Mouse (Mus musculus): ENCODE measurements around the gene Gh. TPM values are rescaled to one million over a fixed set of nuclear protein-coding genes. Genes with fewer than 3 reads are reported as not detected.
A peak's percentile ranks its signal among the peaks of the same experiment; 100 is the strongest.

Gh gene
- polyA plus RNA-seq, 1 experiment from 2014 or later, result not detected

GRCm38 (mm10) chr11:106267871-106268270 is 33.8 kb downstream of the Gh start:
- 70% methylated on average over 5 of the region's 5 CpGs for WGBS
- peak overlapping the region; percentile 86 for H3K27ac ChIP-seq (ENCODE audit: low read length)

GRCm38 (mm10) chr11:106267311-106267852 is 34.3 kb downstream of the Gh start:
- ATAC-seq, result no peak

More at GRCm38 (mm10) chr11:106267871-106268270, 33.8 kb downstream of the Gh start:
- Histone ChIP-seq H3K9ac (ENCODE audit: low read depth, low read length) (peak overlapping the region; percentile 25; the same call in 1 of the 2 replicates), H3K27me3 (replicated peaks; ENCODE audit: control insufficient read depth, insufficient read depth, low read length) (no peaks in the 10 kb centered on the region), H3K4me3 (ENCODE audit: low read length) (no peak overlapping the region), H3K4me1 (ENCODE audit: control insufficient read depth, insufficient read depth, low read length) (peaks cover 36% of the 10 kb centered on the region), H3K36me3 (ENCODE audit: control insufficient read depth, insufficient read depth, low read length) (peaks cover 29% of the 10 kb centered on the region), H3K9me3 (ENCODE audit: control insufficient read depth, low read length) (no peaks in the 10 kb centered on the region), H3K4me2 (ENCODE audit: low read depth, low read length) (peak overlapping the region; percentile 32; the same call in 1 of the 2 replicates)
- ATAC-seq, result no peak

GRCm38 (mm10) chr11:106266431-106266830 is 35.2 kb downstream of the Gh start:
- no peak overlapping the region for H3K27ac ChIP-seq (ENCODE audit: low read length)
- H3K9me3 ChIP-seq (ENCODE audit: control insufficient read depth, low read length), result no peaks in the 10 kb centered on the region
- no peak overlapping the region for H3K4me2 ChIP-seq (ENCODE audit: low read depth, low read length)
- H3K4me1 ChIP-seq (ENCODE audit: control insufficient read depth, insufficient read depth, low read length), result peaks cover 34% of the 10 kb centered on the region
- no peak for ATAC-seq
- H3K27me3 ChIP-seq (replicated peaks; ENCODE audit: control insufficient read depth, insufficient read depth, low read length), result no peaks in the 10 kb centered on the region
- H3K36me3 ChIP-seq (ENCODE audit: control insufficient read depth, insufficient read depth, low read length), result peaks cover 43% of the 10 kb centered on the region
- WGBS, result 94% methylated on average over 10 of the region's 10 CpGs
- H3K4me3 ChIP-seq (ENCODE audit: low read length), result no peak overlapping the region
- no peak overlapping the region for H3K9ac ChIP-seq (ENCODE audit: low read depth, low read length)

More at GRCm38 (mm10) chr11:106267311-106267852, 34.3 kb downstream of the Gh start:
- H3K36me3 ChIP-seq (ENCODE audit: control insufficient read depth, insufficient read depth, low read length), result peaks cover 34% of the 10 kb centered on the region
- no peak overlapping the region for H3K9ac ChIP-seq (ENCODE audit: low read depth, low read length)
- peaks cover 36% of the 10 kb centered on the region for H3K4me1 ChIP-seq (ENCODE audit: control insufficient read depth, insufficient read depth, low read length)
- 65% methylated on average over 15 of the region's 15 CpGs for WGBS
- H3K9me3 ChIP-seq (ENCODE audit: control insufficient read depth, low read length), result no peaks in the 10 kb centered on the region
- no peaks in the 10 kb centered on the region for H3K27me3 ChIP-seq (replicated peaks; ENCODE audit: control insufficient read depth, insufficient read depth, low read length)
- H3K4me2 ChIP-seq (ENCODE audit: low read depth, low read length), result no peak overlapping the region
- no peak overlapping the region for H3K4me3 ChIP-seq (ENCODE audit: low read length)
- no peak overlapping the region for H3K27ac ChIP-seq (ENCODE audit: low read length)

- ATAC-seq, result no peak
These were observed 36.1 kb downstream of the Gh start for GRCm38 (mm10) chr11:106265570-106265969.

GRCm38 (mm10) chr11:106264988-106265387 is 36.7 kb downstream of the Gh start:
- Histone ChIP-seq H3K27me3 (replicated peaks; ENCODE audit: control insufficient read depth, insufficient read depth, low read length) (no peaks in the 10 kb centered on the region), H3K9ac (ENCODE audit: low read depth, low read length) (no peak overlapping the region), H3K9me3 (ENCODE audit: control insufficient read depth, low read length) (no peaks in the 10 kb centered on the region), H3K4me1 (ENCODE audit: control insufficient read depth, insufficient read depth, low read length) (peaks cover 22% of the 10 kb centered on the region), H3K4me2 (ENCODE audit: low read depth, low read length) (no peak overlapping the region), H3K27ac (ENCODE audit: low read length) (no peak overlapping the region), H3K36me3 (ENCODE audit: control insufficient read depth, insufficient read depth, low read length) (peaks cover 43% of the 10 kb centered on the region), H3K4me3 (ENCODE audit: low read length) (no peak overlapping the region)
- WGBS, result 89% methylated on average over 15 of the region's 15 CpGs
- ATAC-seq, result no peak

More at GRCm38 (mm10) chr11:106265570-106265969, 36.1 kb downstream of the Gh start:
- peaks cover 43% of the 10 kb centered on the region for H3K36me3 ChIP-seq (ENCODE audit: control insufficient read depth, insufficient read depth, low read length)
- no peak overlapping the region for H3K4me2 ChIP-seq (ENCODE audit: low read depth, low read length)
- H3K27ac ChIP-seq (ENCODE audit: low read length), result no peak overlapping the region
- H3K9me3 ChIP-seq (ENCODE audit: control insufficient read depth, low read length), result no peaks in the 10 kb centered on the region
- H3K4me1 ChIP-seq (ENCODE audit: control insufficient read depth, insufficient read depth, low read length), result peaks cover 28% of the 10 kb centered on the region
- H3K4me3 ChIP-seq (ENCODE audit: low read length), result no peak overlapping the region
- H3K27me3 ChIP-seq (replicated peaks; ENCODE audit: control insufficient read depth, insufficient read depth, low read length), result no peaks in the 10 kb centered on the region
- H3K9ac ChIP-seq (ENCODE audit: low read depth, low read length), result no peak overlapping the region
- WGBS, result 86% methylated on average over 4 of the region's 4 CpGs

- H3K36me3 ChIP-seq (ENCODE audit: control insufficient read depth, insufficient read depth, low read length), result peaks cover 43% of the 10 kb centered on the region
- no peak overlapping the region for H3K27ac ChIP-seq (ENCODE audit: low read length)
- no peak overlapping the region for H3K9ac ChIP-seq (ENCODE audit: low read depth, low read length)
- H3K9me3 ChIP-seq (ENCODE audit: control insufficient read depth, low read length), result no peaks in the 10 kb centered on the region
- no peak for ATAC-seq
- no peaks in the 10 kb centered on the region for H3K27me3 ChIP-seq (replicated peaks; ENCODE audit: control insufficient read depth, insufficient read depth, low read length)
- H3K4me3 ChIP-seq (ENCODE audit: low read length), result no peak overlapping the region
- H3K4me2 ChIP-seq (ENCODE audit: low read depth, low read length), result no peak overlapping the region
- WGBS, result 84% methylated on average over 9 of the region's 9 CpGs
- H3K4me1 ChIP-seq (ENCODE audit: control insufficient read depth, insufficient read depth, low read length), result peaks cover 15% of the 10 kb centered on the region
These were observed 37.7 kb downstream of the Gh start for GRCm38 (mm10) chr11:106263963-106264362.

GRCm38 (mm10) chr11:106260826-106261450 is 40.7 kb downstream of the Gh start:
- ATAC-seq, result no peak

GRCm38 (mm10) chr11:106256775-106257174 is 44.9 kb downstream of the Gh start:
- H3K4me1 ChIP-seq (ENCODE audit: control insufficient read depth, insufficient read depth, low read length), result peaks cover 12% of the 10 kb centered on the region
- no peak overlapping the region for H3K27ac ChIP-seq (ENCODE audit: low read length)
- peak overlapping the region; percentile 66 for H3K4me3 ChIP-seq (ENCODE audit: low read length)
- no peaks in the 10 kb centered on the region for H3K27me3 ChIP-seq (replicated peaks; ENCODE audit: control insufficient read depth, insufficient read depth, low read length)
- H3K36me3 ChIP-seq (ENCODE audit: control insufficient read depth, insufficient read depth, low read length), result peaks cover 3% of the 10 kb centered on the region; the same call in 1 of the 2 replicates
- peak overlapping the region; percentile 84 for H3K9ac ChIP-seq (ENCODE audit: low read depth, low read length)
- H3K9me3 ChIP-seq (ENCODE audit: control insufficient read depth, low read length), result no peaks in the 10 kb centered on the region
- ATAC-seq, result no peak
- WGBS, result 63% methylated on average over 5 of the region's 5 CpGs
- peak overlapping the region; percentile 94 for H3K4me2 ChIP-seq (ENCODE audit: low read depth, low read length)

More at GRCm38 (mm10) chr11:106260826-106261450, 40.7 kb downstream of the Gh start:
- Histone ChIP-seq H3K4me1 (ENCODE audit: control insufficient read depth, insufficient read depth, low read length) (peaks cover 5% of the 10 kb centered on the region; the same call in 1 of the 2 replicates), H3K9ac (ENCODE audit: low read depth, low read length) (no peak overlapping the region), H3K27me3 (replicated peaks; ENCODE audit: control insufficient read depth, insufficient read depth, low read length) (no peaks in the 10 kb centered on the region), H3K4me3 (ENCODE audit: low read length) (no peak overlapping the region), H3K4me2 (ENCODE audit: low read depth, low read length) (no peak overlapping the region), H3K27ac (ENCODE audit: low read length) (no peak overlapping the region), H3K9me3 (ENCODE audit: control insufficient read depth, low read length) (no peaks in the 10 kb centered on the region), H3K36me3 (ENCODE audit: control insufficient read depth, insufficient read depth, low read length) (peaks cover 35% of the 10 kb centered on the region)
- WGBS, result 82% methylated on average over 14 of the region's 14 CpGs

GRCm38 (mm10) chr11:106255685-106256451 is 45.8 kb downstream of the Gh start, which contains the start of the genes Ftsj3 and Psmc5:
Gene Ftsj3 (minus strand): TSS chr11:106256079.
Gene Psmc5 (plus strand): TSS chr11:106256154.
- Histone ChIP-seq H3K4me1 (ENCODE audit: control insufficient read depth, insufficient read depth, low read length) (peaks cover 12% of the 10 kb centered on the region), H3K4me2 (ENCODE audit: low read depth, low read length) (peak within 1 kb of the TSS; percentile 94), H3K9me3 (ENCODE audit: control insufficient read depth, low read length) (no peaks in the 10 kb centered on the region), H3K27ac (ENCODE audit: low read length) (peak within 1 kb of the TSS; percentile 72), H3K4me3 (ENCODE audit: low read length) (peak within 1 kb of the TSS; percentile 66), H3K9ac (ENCODE audit: low read depth, low read length) (peak within 1 kb of the TSS; percentile 84), H3K36me3 (ENCODE audit: control insufficient read depth, insufficient read depth, low read length) (peaks cover 4% of the 10 kb centered on the region; the same call in 1 of the 2 replicates), H3K27me3 (replicated peaks; ENCODE audit: control insufficient read depth, insufficient read depth, low read length) (no peaks in the 10 kb centered on the region)
- peak; percentile 98 for ATAC-seq
- WGBS, result under 1% methylated on average over 42 of the region's 42 CpGs
